Mouse (Mus musculus): Measurements from ENCODE around the gene Ccdc187.

Ccdc187 gene

DNA sequence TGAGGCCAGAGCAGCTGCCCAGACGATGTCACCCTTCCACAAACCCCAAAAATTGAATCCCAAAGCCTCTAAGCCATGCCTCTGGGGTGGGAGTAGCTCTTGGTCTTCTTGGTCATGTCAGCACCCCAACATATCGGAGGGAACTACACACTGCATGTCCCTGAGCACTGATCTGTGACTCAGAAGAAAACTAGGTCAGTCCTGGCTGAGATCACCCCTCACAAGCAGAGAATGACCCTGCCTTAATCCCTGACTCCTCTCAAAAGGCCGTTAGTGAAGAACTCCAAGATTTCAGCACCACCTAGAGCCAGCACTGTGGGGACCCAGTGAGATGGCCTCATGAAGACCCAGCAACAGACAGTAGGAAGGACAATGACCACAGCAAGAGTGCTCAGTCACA is 26.1 kb downstream of the Ccdc187 start:
- no peak for DNase-seq

DNA sequence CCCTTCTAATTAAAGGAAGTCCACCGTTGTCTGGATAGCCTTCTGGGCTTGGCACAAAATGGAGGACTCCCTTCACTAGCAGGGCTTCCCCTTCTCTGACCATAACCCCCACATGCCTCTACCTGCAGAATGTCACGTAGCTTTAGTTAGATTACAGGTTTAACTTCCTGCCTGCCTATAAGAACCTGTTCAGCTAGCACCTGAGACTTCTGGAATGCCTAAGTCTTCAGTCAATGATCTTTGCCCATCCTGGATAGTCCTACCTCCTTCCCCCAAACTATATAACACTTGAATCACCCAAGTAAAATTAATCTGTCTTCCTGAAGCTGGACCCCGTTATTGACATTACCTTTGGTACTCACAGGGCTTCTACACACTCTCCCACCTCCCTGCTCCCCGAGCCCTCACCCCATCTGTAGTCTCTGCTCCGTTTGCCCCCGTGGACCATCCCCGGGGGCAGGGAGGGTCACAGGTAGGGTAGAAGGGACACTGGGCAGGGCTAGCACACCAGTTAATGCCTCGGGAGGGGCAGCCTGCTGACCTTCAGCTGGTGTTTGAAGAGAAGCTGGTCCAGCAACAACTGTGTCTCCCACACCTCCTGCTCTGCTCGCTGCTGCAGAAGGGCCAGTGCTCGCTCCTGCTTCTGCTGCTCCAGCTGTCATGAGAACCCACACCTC is 28.2 kb downstream of the Ccdc187 start:
- DNase-seq: no peak

GRCm38 (mm10) chr2:26265095-26265494 is 29.3 kb downstream of the Ccdc187 start:
- DNase-seq: no peak

DNA sequence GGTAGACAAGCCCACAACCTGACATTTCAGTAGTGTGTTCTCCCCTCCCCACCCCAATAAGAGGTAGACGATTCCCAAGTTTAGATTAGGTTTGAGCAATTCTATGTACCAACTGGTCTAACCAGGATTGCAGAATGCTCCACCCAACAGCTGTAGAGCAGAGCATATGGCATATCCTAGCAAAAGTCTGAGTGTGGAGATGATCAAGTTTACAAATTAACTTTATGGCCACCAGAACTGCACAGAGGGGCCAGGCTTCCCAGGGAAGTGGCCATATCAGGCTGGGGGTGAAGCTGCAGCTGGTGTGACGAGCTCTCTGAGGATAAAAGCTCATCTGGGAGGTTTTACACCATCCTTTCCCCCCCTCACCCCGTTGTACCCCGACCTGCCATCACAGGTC is 29.7 kb downstream of the Ccdc187 start:
- DNase-seq: no peak

- DNase-seq: no peak
Measured at GRCm38 (mm10) chr2:26257315-26258096, 36.9 kb downstream of the Ccdc187 start.

- no peak for DNase-seq
Measured at GRCm38 (mm10) chr2:26254816-26255215, 39.5 kb downstream of the Ccdc187 start.

DNA sequence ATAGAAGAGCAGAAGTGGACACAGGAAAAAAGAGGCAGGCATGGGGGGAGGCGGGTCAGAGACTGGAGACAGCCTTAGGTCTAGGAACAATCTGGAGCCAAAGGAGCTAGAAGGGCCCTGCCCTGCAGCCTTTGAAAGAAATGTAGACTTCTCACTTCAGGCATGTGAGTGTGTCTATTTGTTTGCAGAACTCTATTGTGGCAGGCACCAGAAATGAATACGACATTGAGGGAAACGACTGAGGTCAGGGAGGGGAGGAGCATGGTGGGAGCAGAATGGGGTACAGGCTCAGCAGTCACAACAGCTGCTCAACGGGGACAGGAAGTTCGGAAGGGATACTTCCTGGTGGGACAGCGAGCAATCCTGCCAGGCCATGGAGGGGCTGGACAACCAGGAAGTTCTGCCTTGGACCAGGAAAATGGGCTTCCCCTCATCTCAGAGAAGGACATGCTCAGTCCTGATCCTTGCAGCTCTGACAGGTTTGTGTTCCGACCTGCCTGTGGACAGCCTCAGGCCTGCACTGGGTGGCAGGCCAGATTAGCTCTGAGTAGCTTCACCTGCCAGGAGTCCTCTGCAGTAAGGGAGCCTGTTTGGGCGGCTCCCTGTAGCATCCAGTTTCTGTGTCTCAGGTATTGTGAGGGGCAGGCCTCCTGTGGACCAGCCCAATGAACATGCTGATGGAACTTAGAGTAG is 41.7 kb downstream of the Ccdc187 start:
- no peak for DNase-seq

GRCm38 (mm10) chr2:26247531-26247930 is 46.8 kb downstream of the Ccdc187 start:
- DNase-seq: no peak

GRCm38 (mm10) chr2:26240841-26241240 is 53.5 kb downstream of the Ccdc187 start:
- no peak for DNase-seq

DNA sequence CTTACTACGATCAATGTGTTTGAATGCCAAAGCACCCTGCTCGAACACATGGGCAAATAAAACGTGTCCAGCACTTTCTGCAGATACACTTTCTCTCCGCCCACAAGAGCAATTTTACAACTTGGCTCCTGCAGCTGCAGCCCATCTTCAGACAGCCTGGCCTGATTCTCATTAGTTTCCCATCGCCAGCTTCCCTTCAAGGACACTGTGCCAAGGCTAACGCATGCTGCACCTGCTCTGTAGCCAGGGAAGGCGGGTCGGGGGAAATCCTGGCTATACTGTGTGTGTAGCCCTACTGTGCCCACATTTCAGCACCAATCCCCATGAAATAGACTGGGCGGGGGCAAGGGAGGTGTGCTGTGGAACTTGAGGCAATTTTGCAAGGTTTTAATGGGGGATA is 54.0 kb downstream of the Ccdc187 start:
- no peak for DNase-seq

- DNase-seq: peak; percentile 93
Measured at GRCm38 (mm10) chr2:26237290-26237782, 57.0 kb downstream of the Ccdc187 start, which contains the start of gene Qsox2. Qsox2 (minus strand) TSS chr2:26237525.

- no peak for DNase-seq
Measured at GRCm38 (mm10) chr2:26236681-26237289, 57.6 kb downstream of the Ccdc187 start.

GRCm38 (mm10) chr2:26234771-26235170 is 59.6 kb downstream of the Ccdc187 start:
- peak; percentile 19 for DNase-seq

DNA sequence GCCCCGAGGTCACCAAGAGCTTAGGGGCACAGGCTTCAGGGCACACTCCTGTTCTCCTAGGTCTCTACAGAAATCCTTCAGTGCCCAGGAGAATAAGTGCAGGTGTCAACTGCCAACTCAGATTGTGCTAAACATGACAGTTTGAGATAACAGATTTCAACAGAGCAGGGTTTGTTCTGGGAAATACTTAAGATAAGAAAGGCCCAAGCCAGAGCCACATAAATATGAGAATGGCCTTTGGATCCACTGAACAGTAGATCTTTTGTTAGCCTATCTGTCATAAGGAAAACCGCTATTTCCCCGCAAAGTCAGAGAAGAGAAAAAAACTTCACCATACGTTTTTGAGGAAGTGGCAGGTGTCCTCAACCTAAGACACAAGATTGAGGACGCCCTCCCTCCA is 60.1 kb downstream of the Ccdc187 start:
- no peak for DNase-seq

DNA sequence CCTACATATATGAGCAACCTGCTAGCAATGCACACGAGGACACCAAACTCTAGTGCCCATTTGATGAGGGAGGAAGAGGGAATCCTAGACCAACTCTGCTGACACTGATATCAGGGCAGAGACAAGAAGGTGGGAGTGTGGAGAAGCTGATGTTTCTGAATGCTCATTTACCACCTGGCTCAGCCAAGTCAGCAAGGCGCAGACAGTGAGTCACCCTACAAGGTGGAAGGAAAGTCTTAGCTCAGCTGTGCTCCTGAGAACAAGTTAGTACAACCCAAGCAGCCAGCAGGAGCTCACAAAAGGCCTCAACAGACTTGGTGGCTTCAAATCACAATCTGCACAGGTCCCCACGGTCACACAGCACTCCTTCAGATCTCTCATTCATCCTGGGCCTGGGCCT is 63.0 kb downstream of the Ccdc187 start:
- DNase-seq: no peak

GRCm38 (mm10) chr2:26230253-26230652 is 64.1 kb downstream of the Ccdc187 start:
- DNase-seq: no peak

GRCm38 (mm10) chr2:26227788-26228187 is 66.6 kb downstream of the Ccdc187 start:
- peak; percentile 27 for DNase-seq

DNA sequence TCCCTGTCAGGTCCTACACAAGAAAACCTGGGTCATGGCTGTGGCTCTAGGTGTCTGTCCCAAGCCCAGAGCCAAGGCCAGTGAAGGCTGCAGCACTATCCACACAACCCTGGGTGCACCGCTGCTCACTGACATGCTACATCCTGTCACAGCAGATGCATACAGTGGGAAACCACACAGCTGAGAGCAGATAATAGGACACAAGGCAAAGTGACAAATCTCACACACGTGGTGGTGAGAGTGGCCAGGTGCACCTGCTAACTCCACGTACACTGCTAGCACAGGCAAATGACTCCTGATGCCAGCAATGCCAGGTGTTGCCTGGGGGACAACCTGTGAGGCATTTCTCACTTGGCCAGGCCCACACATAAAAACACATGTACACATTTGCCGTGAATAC is 69.1 kb downstream of the Ccdc187 start:
- no peak for DNase-seq

- no peak for DNase-seq
Measured at GRCm38 (mm10) chr2:26223961-26224360, 70.4 kb downstream of the Ccdc187 start.

GRCm38 (mm10) chr2:26214526-26214925 is 79.8 kb downstream of the Ccdc187 start:
- DNase-seq: no peak

DNA sequence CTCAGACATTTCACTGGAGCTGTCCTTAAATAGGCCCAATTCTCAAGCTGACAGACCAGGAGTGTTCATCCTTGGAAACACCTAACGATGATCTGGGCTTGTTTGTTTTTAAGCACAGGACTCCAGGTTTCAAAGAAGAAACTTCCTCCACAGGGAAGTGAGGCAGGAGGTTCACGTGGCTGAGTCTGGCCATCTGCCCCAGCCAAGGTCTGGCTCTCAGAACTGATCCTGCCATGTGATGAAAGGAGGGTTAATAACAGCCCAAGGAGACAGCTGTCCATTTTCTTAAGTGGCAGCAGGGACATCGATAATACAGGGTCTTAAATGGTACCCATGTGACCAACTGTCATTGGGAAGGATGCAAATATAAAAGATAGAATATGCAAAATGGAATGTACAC is 84.8 kb downstream of the Ccdc187 start:
- DNase-seq: no peak

- DNase-seq: peak; percentile 78
Measured at GRCm38 (mm10) chr2:26208126-26208789, 86.1 kb downstream of the Ccdc187 start, which contains the start of gene Lhx3. Lhx3 (minus strand) TSS chr2:26208289.

DNA sequence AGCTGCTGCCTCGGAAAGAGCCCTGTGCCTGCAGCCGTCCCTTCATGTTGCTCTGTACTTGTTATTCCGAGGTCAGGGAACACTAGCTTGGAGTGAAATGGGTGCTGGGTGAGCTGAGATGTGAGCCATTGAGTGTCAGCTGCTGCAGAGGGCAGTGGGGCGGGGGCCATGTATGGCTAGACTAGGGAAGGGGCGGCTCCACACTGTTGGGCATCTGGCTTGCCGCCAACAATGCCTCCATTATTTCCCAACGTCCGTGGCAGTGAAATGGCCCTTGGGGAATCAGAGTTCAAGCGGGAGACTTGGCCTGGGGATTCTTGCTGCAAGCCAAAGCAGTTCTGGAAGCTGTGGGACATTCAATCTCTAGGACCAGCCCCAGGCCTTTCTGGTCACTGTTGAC is 86.8 kb downstream of the Ccdc187 start:
- DNase-seq: no peak
